Mouse (Mus musculus): Measurements from ENCODE around the gene Tpx2. TPM values are rescaled to one million over a fixed set of nuclear protein-coding genes. Genes with fewer than 3 reads are reported as not detected.

The Tpx2 gene
- 16.1 and 19.1 TPM in 2 replicates for polyA plus RNA-seq (2012; rRNA removed)

DNA sequence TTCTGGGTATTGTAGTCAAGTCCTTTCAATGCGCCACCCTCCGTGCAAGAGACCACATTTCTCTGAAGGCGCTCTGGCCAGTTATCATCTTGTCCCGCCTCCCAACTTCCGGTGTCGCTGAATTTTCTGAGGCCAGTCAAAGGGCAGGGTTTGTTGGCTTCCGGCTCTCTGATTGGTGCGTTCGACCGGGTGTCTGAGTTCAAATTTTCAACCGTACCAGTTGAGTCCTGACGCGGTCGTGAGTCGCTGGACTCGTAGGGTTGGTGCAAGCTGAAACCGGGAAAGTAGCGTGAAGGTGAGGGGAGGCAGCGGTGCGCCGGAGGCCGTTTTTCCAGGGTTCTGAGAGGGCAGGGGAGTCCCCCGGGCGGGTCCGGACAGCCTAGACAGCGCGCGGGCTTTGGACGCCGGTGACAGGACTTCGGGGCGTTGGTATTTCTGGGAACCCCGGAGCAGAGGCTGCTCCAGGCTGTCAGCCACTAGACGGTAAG, at the start of gene Tpx2:
Gene Tpx2, plus strand, starts transcription at position 150 of the 488 bp plus-strand sequence.
- H3K27ac ChIP-seq (ENCODE audit: control insufficient read depth, insufficient read depth, low read length), result no peak within 1 kb of the TSS
- under 1% methylated on average over 34 of the region's 34 CpGs for WGBS
- peaks cover 4% of the 10 kb centered on the region; the same call in 1 of the 2 replicates for H3K36me3 ChIP-seq (ENCODE audit: control insufficient read depth, insufficient read depth, low read length)

DNA sequence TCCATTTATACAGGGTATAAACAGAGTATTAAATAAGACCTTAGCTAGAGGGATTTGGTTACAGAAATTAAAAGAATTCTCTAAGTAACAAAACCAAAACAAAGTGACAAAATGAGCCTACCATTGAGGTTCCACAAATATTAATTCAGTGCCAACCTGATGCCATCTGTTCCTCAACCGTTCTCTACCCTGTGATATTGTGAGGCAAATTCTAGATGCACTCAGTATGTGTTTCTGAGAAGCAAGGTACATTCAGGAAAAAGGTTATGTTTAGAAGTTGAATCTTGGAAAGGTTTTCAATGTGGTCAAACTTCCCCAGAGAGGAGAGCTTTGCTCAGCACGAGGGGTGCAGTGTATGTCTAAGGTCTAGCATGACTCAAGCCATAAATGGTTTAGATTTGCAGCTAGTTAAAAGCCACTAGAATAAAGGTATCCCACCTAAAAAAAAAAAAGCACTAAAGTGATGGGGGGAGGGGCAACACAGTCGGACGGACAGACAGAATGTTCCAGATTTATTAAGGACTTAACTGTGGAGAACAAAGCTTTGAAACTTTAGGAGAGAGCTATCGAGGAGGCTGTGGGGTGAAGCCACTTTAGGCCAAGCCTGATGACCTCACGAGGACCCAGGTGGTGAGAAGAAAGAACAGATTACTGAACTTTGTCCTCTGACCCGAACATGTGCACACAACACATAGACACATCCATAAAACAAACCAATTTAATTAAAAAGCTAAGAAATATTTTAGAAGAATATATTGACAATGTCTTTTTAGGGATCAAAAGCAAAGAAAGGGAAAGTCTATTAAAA, 47.6 kb upstream of the Tpx2 start:
- TF ChIP-seq POLR2A (IDR thresholded peaks at IDR 0.05; ENCODE audit: control insufficient read depth, extremely low read depth, insufficient read depth, low read length, poor library complexity) (no peak), CTCF (IDR thresholded peaks at IDR 0.05; ENCODE audit: borderline replicate concordance, control insufficient read depth, extremely low read depth, insufficient read depth, low read length, poor library complexity) (no peak)
- Histone ChIP-seq H3K4me3 (ENCODE audit: control insufficient read depth, insufficient read depth, low read length) (no peak overlapping the region), H3K27me3 (ENCODE audit: control insufficient read depth, insufficient read depth, low read length) (no peaks in the 10 kb centered on the region), H3K27ac (ENCODE audit: control insufficient read depth, insufficient read depth, low read length) (no peak overlapping the region), H3K36me3 (ENCODE audit: control insufficient read depth, insufficient read depth, low read length) (peaks cover 14% of the 10 kb centered on the region), H3K4me1 (replicated peaks; ENCODE audit: control insufficient read depth, insufficient read depth, low read length) (peaks cover 45% of the 10 kb centered on the region)
- 83% methylated on average over 7 of the region's 7 CpGs for WGBS
- no peak for DNase-seq

More for the DNA sequence above, at the start of gene Tpx2:
- peaks cover 2% of the 10 kb centered on the region for H3K4me1 ChIP-seq (replicated peaks; ENCODE audit: control insufficient read depth, insufficient read depth, low read length)
- TF ChIP-seq POLR2A (IDR thresholded peaks at IDR 0.05; ENCODE audit: control insufficient read depth, extremely low read depth, insufficient read depth, low read length, poor library complexity) (peak; percentile 60; the same call in 1 of the 2 replicates), CTCF (IDR thresholded peaks at IDR 0.05; ENCODE audit: borderline replicate concordance, control insufficient read depth, extremely low read depth, insufficient read depth, low read length, poor library complexity) (peak; percentile 25; the same call in 1 of the 2 replicates)
- peak within 1 kb of the TSS; percentile 63 for H3K4me3 ChIP-seq (ENCODE audit: control insufficient read depth, insufficient read depth, low read length)
- DNase-seq, result peak; percentile 97
- no peaks in the 10 kb centered on the region for H3K27me3 ChIP-seq (ENCODE audit: control insufficient read depth, insufficient read depth, low read length)

DNA sequence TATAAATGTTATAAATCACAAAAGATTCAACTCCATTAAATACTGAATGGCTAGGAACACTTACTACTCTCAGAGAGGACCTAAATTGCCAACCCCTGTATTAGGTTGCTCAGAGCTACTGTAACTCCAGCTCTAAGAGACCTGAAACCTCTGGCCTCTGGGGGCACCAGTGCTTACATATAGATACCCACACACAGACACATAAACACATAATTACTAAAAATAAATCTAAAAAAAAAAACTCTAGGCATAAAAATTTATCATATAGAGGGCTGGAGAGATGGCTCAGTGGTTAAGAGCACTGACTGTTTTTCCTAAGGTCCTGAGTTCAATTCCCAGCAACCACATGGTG, 47.0 kb upstream of the Tpx2 start:
- Histone ChIP-seq H3K27ac (ENCODE audit: control insufficient read depth, insufficient read depth, low read length) (no peak overlapping the region), H3K4me1 (replicated peaks; ENCODE audit: control insufficient read depth, insufficient read depth, low read length) (peaks cover 47% of the 10 kb centered on the region), H3K27me3 (ENCODE audit: control insufficient read depth, insufficient read depth, low read length) (no peaks in the 10 kb centered on the region), H3K4me3 (ENCODE audit: control insufficient read depth, insufficient read depth, low read length) (no peak overlapping the region), H3K36me3 (ENCODE audit: control insufficient read depth, insufficient read depth, low read length) (peaks cover 18% of the 10 kb centered on the region)
- TF ChIP-seq CTCF (IDR thresholded peaks at IDR 0.05; ENCODE audit: borderline replicate concordance, control insufficient read depth, extremely low read depth, insufficient read depth, low read length, poor library complexity), result no peak
- no peak for TF ChIP-seq POLR2A (IDR thresholded peaks at IDR 0.05; ENCODE audit: control insufficient read depth, extremely low read depth, insufficient read depth, low read length, poor library complexity)
- no peak for DNase-seq

DNA sequence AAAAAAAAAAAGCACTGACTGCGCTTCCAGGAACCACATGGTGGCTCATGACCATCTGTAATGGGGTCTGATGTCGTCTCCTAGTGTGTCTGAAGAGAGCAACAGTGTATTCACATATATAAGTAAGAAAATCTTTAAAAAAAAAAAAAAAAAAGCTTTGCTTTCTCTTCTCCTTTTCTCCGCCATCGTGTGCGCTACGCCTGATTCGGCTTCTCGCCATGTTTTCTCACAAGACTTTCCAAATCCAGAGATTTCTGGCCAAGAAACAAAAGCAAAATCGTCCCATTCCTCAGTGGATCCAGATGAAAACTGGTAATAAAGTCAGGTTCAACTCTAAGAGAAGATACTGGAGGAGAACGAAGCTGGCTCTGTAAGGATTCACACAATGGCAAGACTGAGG, 45.5 kb upstream of the Tpx2 start:
- no peak for TF ChIP-seq CTCF (IDR thresholded peaks at IDR 0.05; ENCODE audit: borderline replicate concordance, control insufficient read depth, extremely low read depth, insufficient read depth, low read length, poor library complexity)
- no peak for TF ChIP-seq POLR2A (IDR thresholded peaks at IDR 0.05; ENCODE audit: control insufficient read depth, extremely low read depth, insufficient read depth, low read length, poor library complexity)
- H3K4me3 ChIP-seq (ENCODE audit: control insufficient read depth, insufficient read depth, low read length), result no peak overlapping the region
- H3K36me3 ChIP-seq (ENCODE audit: control insufficient read depth, insufficient read depth, low read length), result peaks cover 23% of the 10 kb centered on the region
- WGBS, result 91% methylated on average over 10 of the region's 10 CpGs
- no peak for DNase-seq
- H3K4me1 ChIP-seq (replicated peaks; ENCODE audit: control insufficient read depth, insufficient read depth, low read length), result peaks cover 43% of the 10 kb centered on the region
- no peaks in the 10 kb centered on the region for H3K27me3 ChIP-seq (ENCODE audit: control insufficient read depth, insufficient read depth, low read length)
- no peak overlapping the region for H3K27ac ChIP-seq (ENCODE audit: control insufficient read depth, insufficient read depth, low read length)

DNA sequence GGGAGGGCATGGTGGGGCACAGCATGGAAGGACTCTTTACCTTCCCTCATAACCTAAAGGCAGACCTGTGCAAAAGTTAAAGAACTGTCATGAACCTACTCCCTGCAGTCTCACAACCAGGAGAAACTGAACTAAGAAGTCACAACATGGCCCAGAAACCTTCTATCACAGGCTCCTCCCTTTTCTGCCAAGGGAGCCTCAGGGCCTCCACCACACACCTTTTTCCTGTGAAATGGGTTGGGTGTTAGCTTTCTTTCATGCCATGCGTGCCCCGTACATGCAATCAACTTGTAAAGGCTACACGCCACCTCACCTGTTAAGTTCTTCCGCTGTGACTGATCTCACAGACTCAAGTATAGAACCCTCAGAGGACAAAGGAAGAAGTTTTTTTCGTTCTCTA, 44.7 kb upstream of the Tpx2 start:
- Histone ChIP-seq H3K27me3 (ENCODE audit: control insufficient read depth, insufficient read depth, low read length) (no peaks in the 10 kb centered on the region), H3K27ac (ENCODE audit: control insufficient read depth, insufficient read depth, low read length) (peak overlapping the region; percentile 62; the same call in 1 of the 2 replicates), H3K36me3 (ENCODE audit: control insufficient read depth, insufficient read depth, low read length) (peaks cover 19% of the 10 kb centered on the region), H3K4me3 (ENCODE audit: control insufficient read depth, insufficient read depth, low read length) (no peak overlapping the region), H3K4me1 (replicated peaks; ENCODE audit: control insufficient read depth, insufficient read depth, low read length) (peaks cover 38% of the 10 kb centered on the region)
- 81% methylated on average over 5 of the region's 5 CpGs for WGBS
- DNase-seq, result no peak
- TF ChIP-seq CTCF (IDR thresholded peaks at IDR 0.05; ENCODE audit: borderline replicate concordance, control insufficient read depth, extremely low read depth, insufficient read depth, low read length, poor library complexity) (no peak), POLR2A (IDR thresholded peaks at IDR 0.05; ENCODE audit: control insufficient read depth, extremely low read depth, insufficient read depth, low read length, poor library complexity) (no peak)

DNA sequence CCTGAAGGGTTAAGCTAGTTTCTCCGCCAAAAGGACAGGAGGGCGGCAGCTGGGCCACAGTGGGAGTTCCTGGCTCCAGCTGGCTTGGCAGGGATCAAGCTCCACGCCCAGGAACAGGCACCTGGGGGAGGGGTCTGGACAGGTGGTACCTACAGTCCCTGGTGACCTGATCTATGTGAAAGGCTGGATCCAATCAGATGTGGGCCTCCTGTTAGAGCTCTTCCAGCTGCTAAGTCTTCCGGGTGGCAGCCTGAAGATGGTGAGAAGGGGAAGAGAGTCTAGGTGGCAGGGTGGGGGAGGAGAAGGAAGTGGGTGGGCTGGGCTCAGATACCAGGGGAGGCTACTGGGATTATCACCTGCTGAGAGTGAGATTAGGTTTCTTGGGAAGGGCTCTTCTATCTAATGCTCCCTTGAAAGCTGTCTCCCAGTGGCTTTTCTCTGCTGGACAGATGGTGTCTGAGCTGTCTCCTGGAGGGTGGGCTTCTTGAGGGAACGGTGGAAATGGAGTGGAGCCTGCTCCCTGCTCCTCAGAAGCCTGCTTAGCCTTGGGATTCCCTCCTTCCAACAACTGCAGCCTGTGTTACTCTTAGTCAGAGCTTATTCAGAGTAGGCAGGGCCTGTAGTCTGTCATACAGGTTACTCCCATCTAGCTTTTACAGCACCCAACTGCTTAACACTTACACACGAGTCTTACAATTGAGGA, 43.2 kb upstream of the Tpx2 start:
- no peaks in the 10 kb centered on the region for H3K27me3 ChIP-seq (ENCODE audit: control insufficient read depth, insufficient read depth, low read length)
- H3K4me3 ChIP-seq (ENCODE audit: control insufficient read depth, insufficient read depth, low read length), result peak overlapping the region; percentile 29
- peak overlapping the region; percentile 57 for H3K27ac ChIP-seq (ENCODE audit: control insufficient read depth, insufficient read depth, low read length)
- peaks cover 15% of the 10 kb centered on the region for H3K36me3 ChIP-seq (ENCODE audit: control insufficient read depth, insufficient read depth, low read length)
- WGBS, result 27% methylated on average over 6 of the region's 6 CpGs
- peaks cover 39% of the 10 kb centered on the region for H3K4me1 ChIP-seq (replicated peaks; ENCODE audit: control insufficient read depth, insufficient read depth, low read length)
- TF ChIP-seq CTCF (IDR thresholded peaks at IDR 0.05; ENCODE audit: borderline replicate concordance, control insufficient read depth, extremely low read depth, insufficient read depth, low read length, poor library complexity) (no peak), POLR2A (IDR thresholded peaks at IDR 0.05; ENCODE audit: control insufficient read depth, extremely low read depth, insufficient read depth, low read length, poor library complexity) (no peak)
- peak; percentile 52 for DNase-seq

Data from thymus, adult 2 months (tissue).